Mouse (Mus musculus) large intestine, adult 2 months (tissue): ENCODE results near the gene Ssxb6. TPM values are rescaled to one million over a fixed set of nuclear protein-coding genes. Genes with fewer than 3 reads are reported as not detected.
"Not testable (repeated sequence)": the region's sequence is repeated elsewhere in the genome, so short reads cannot be mapped to it uniquely, and the experiment has no call there.

Experiments
- DNase-seq: peaks from one replicate; pipeline ENCODE4 v3.0.0-alpha.2; 2012; ENCODE audit warnings: low read depth, low spot score
- WGBS: fragments of 180-500 bp; shearing (Covaris S2); methylation state at CpG from one replicate; pipeline ENCODE4 v1.1.7; 2018; 5-methylcytosine and 5-hydroxymethylcytosine counted together
- polyA plus RNA-seq: library from polyadenylated mRNA; depleted of rRNA; stranded (reverse); fragments of >200 nt; gene quantifications from 2 replicates; pipeline ENCODE4 v1.2.3, GENCODE M21; 2012; rRNA removed

Gene Ssxb6
- polyA plus RNA-seq, result not detected in 2 replicates

DNA sequence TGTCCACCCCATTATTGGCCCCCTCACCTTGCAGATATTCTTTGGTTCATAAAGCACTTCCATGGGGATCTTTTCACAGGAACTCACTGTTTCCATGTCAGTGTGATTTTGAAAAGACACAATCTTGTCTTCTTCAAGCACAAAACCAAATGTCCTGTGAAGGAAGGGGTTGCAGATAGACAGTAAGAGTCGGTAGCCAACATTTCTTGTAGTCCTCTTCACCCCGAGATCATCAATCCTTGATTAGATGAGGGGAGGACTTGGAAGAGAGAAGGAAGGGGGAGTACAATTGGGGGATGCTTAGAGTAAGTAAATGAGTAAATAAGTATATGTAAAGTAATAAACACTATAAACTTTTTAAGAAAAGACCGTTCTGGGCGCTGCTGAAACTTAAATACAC, at the start of gene Ssxb6:
Gene Ssxb6, minus strand, starts transcription at position 101 of the 400 bp plus-strand sequence.
- DNase-seq, result not testable (repeated sequence)
- 64% methylated on average over 4 of the region's 4 CpGs for WGBS

DNA sequence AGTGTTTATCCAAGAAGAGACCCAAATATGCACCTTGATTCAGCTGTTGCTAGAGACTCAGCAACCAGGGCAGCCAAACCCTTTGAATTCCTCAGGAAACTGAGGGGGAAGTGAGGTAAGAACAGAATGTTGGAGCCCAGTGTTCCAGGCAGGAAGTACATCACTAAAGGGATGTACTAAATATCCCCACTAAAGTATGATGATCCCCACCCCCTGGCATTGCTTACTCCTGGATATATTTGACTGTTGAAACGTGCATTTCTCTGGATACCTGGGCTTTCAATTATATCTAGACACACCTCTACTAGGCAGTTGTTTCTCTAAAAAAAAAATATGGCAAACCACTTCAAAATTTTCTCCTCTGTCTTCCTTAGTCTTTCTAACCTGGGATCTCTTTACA, 43.7 kb upstream of the Ssxb6 start, which contains the start of gene Ssxb3:
Gene Ssxb3, minus strand, starts transcription at position 101 of the 400 bp plus-strand sequence.
- 18% methylated on average over 1 of the region's 1 CpGs for WGBS
- not testable (repeated sequence) for DNase-seq

DNA sequence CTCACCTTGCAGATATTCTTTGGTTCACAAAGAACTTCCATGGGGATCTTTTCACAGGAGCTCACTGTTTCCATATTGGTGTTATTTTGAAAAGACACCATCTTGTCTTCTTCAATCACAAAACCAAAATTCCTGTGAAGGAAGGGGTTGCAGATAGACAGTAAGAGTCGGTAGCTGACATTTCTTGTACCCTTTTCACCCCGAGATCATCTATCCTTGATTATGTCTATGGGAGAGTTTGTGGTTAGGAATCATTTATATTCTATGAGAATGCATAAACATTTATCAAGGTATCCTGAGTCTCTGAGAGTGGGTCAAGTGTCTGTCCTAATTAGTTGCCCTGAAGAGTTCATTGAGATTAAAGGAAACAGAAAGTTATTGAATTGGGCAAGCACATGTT, 23.2 kb downstream of the Ssxb6 start, which contains the start of gene Gm14459:
Gene Gm14459, minus strand, starts transcription at position 101 of the 400 bp plus-strand sequence.
- no peak for DNase-seq
- WGBS, result 78% methylated on average over 2 of the region's 2 CpGs

Other genes with a start within 250 kb of the Ssxb6 start
- gene Ssxb10, start 220.8 kb downstream of the Ssxb6 start, polyA plus RNA-seq, result not detected in 2 replicates
- not detected in 2 replicates for gene Ssxb9, start 181.3 kb downstream of the Ssxb6 start, polyA plus RNA-seq
- not detected in 2 replicates for gene Ssxb1, start 134.9 kb downstream of the Ssxb6 start, polyA plus RNA-seq
- not detected in 2 replicates for gene Ssxb2, start 86.5 kb downstream of the Ssxb6 start, polyA plus RNA-seq
- gene Gm14459, start 23.3 kb downstream of the Ssxb6 start, polyA plus RNA-seq, result not detected in 2 replicates
- not detected in 2 replicates for gene Ssxb3, start 43.6 kb upstream of the Ssxb6 start, polyA plus RNA-seq
- gene Ssxb8, start 142.6 kb upstream of the Ssxb6 start, polyA plus RNA-seq, result not detected in 2 replicates
- gene Ssx9, start 200.2 kb upstream of the Ssxb6 start, polyA plus RNA-seq, result not detected in 2 replicates